Mouse (Mus musculus): Measurements from ENCODE around the gene Tigit. TPM values are rescaled to one million over a fixed set of nuclear protein-coding genes. Genes with fewer than 3 reads are reported as not detected.

The Tigit gene
- total RNA-seq, 1 experiment = 0.40 TPM

- Histone ChIP-seq H3K9me3 (ENCODE audit: control insufficient read depth, insufficient read depth, low read depth, low read length) (no peaks in the 10 kb centered on the region), H3K27ac (ENCODE audit: insufficient read depth, low read depth, low read length, poor library complexity, severe bottlenecking) (no peak overlapping the region), H3K4me1 (ENCODE audit: control insufficient read depth in 2 of 2, insufficient read depth in 2 of 2, low read length in 2 of 2, poor library complexity in 1 of 2) (no peaks in the 10 kb centered on the region), H3K36me3 (ENCODE audit: control insufficient read depth, insufficient read depth, low read length, poor library complexity, severe bottlenecking) (no peaks in the 10 kb centered on the region), H3K4me3 (ENCODE audit: insufficient read depth in 1 of 2, low read depth in 1 of 2, low read length in 2 of 2, poor library complexity in 1 of 2, severe bottlenecking in 1 of 2) (no peak overlapping the region), H3K9ac (ENCODE audit: insufficient read depth, low read depth, low read length, poor library complexity, severe bottlenecking) (no peak overlapping the region)
- DNase-seq (ENCODE audit: low read depth, low spot score) = no peak
- in situ Hi-C loops (cut with MboI; ENCODE audit: low sequenced_read_pairs in 2 of 2, unreplicated experiment in 2 of 2) = no loop called here
- TF ChIP-seq MAFK (IDR thresholded peaks at IDR 0.05; ENCODE audit: insufficient read depth, low read depth, low read length) (no peak), CHD2 (IDR thresholded peaks at IDR 0.05; ENCODE audit: low read depth, low read length) (no peak), ZC3H11A (IDR thresholded peaks at IDR 0.05; ENCODE audit: borderline replicate concordance, low read depth, low read length) (no peak), ZNF384 (IDR thresholded peaks at IDR 0.05; ENCODE audit: low read depth, low read length) (no peak), HCFC1 (IDR thresholded peaks at IDR 0.05; ENCODE audit: borderline replicate concordance, insufficient read depth, low read length) (no peak)
Measured at GRCm38 (mm10) chr16:43654269-43654668, 9.7 kb downstream of the Tigit start.

DNA sequence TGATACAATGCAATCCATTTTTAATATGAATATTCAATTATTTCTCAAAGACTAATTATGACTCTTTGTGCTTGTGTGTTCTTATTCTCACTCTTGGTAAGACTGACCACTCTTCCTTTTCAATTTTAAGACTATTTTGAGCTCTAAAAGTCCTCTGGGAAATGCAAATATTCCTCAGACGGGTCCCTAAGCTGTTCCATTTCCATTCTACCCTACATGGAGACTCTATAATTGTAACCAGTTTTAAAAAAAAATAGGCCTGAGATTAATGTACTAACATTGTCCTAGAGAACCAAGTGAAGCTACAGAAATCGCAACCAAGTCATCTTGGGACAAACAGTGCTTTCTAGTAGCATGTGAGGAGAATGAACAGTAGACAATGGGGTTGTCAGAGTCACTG lies 10.7 kb downstream of the Tigit start:
- DNase-seq (ENCODE audit: low read depth, low spot score) = no peak
- Histone ChIP-seq H3K9ac (ENCODE audit: insufficient read depth, low read depth, low read length, poor library complexity, severe bottlenecking) (no peak overlapping the region), H3K27ac (ENCODE audit: insufficient read depth, low read depth, low read length, poor library complexity, severe bottlenecking) (no peak overlapping the region), H3K9me3 (ENCODE audit: control insufficient read depth, insufficient read depth, low read depth, low read length) (no peaks in the 10 kb centered on the region), H3K36me3 (ENCODE audit: control insufficient read depth, insufficient read depth, low read length, poor library complexity, severe bottlenecking) (no peaks in the 10 kb centered on the region), H3K4me3 (ENCODE audit: insufficient read depth in 1 of 2, low read depth in 1 of 2, low read length in 2 of 2, poor library complexity in 1 of 2, severe bottlenecking in 1 of 2) (no peak overlapping the region), H3K4me1 (ENCODE audit: control insufficient read depth in 2 of 2, insufficient read depth in 2 of 2, low read length in 2 of 2, poor library complexity in 1 of 2) (no peaks in the 10 kb centered on the region)
- TF ChIP-seq HCFC1 (IDR thresholded peaks at IDR 0.05; ENCODE audit: borderline replicate concordance, insufficient read depth, low read length) (no peak), ZC3H11A (IDR thresholded peaks at IDR 0.05; ENCODE audit: borderline replicate concordance, low read depth, low read length) (no peak), ZNF384 (IDR thresholded peaks at IDR 0.05; ENCODE audit: low read depth, low read length) (no peak), CHD2 (IDR thresholded peaks at IDR 0.05; ENCODE audit: low read depth, low read length) (no peak), MAFK (IDR thresholded peaks at IDR 0.05; ENCODE audit: insufficient read depth, low read depth, low read length) (no peak)
- in situ Hi-C loops (cut with MboI; ENCODE audit: low sequenced_read_pairs in 2 of 2, unreplicated experiment in 2 of 2) = no loop called here

- H3K9me3 ChIP-seq (ENCODE audit: control insufficient read depth, insufficient read depth, low read depth, low read length) = no peaks in the 10 kb centered on the region
- TF ChIP-seq HCFC1 (IDR thresholded peaks at IDR 0.05; ENCODE audit: borderline replicate concordance, insufficient read depth, low read length) (no peak), CHD2 (IDR thresholded peaks at IDR 0.05; ENCODE audit: low read depth, low read length) (no peak), ZC3H11A (IDR thresholded peaks at IDR 0.05; ENCODE audit: borderline replicate concordance, low read depth, low read length) (no peak), MAFK (IDR thresholded peaks at IDR 0.05; ENCODE audit: insufficient read depth, low read depth, low read length) (no peak), ZNF384 (IDR thresholded peaks at IDR 0.05; ENCODE audit: low read depth, low read length) (no peak)
- no peak overlapping the region for H3K9ac ChIP-seq (ENCODE audit: insufficient read depth, low read depth, low read length, poor library complexity, severe bottlenecking)
- in situ Hi-C loops (cut with MboI; ENCODE audit: low sequenced_read_pairs in 2 of 2, unreplicated experiment in 2 of 2) = no loop called here
- no peak overlapping the region for H3K27ac ChIP-seq (ENCODE audit: insufficient read depth, low read depth, low read length, poor library complexity, severe bottlenecking)
- no peak overlapping the region for H3K4me3 ChIP-seq (ENCODE audit: insufficient read depth in 1 of 2, low read depth in 1 of 2, low read length in 2 of 2, poor library complexity in 1 of 2, severe bottlenecking in 1 of 2)
- no peak for DNase-seq (ENCODE audit: low read depth, low spot score)
- no peaks in the 10 kb centered on the region for H3K4me1 ChIP-seq (ENCODE audit: control insufficient read depth in 2 of 2, insufficient read depth in 2 of 2, low read length in 2 of 2, poor library complexity in 1 of 2)
- H3K36me3 ChIP-seq (ENCODE audit: control insufficient read depth, insufficient read depth, low read length, poor library complexity, severe bottlenecking) = no peaks in the 10 kb centered on the region
Measured at GRCm38 (mm10) chr16:43650355-43651080, 13.4 kb downstream of the Tigit start.

DNA sequence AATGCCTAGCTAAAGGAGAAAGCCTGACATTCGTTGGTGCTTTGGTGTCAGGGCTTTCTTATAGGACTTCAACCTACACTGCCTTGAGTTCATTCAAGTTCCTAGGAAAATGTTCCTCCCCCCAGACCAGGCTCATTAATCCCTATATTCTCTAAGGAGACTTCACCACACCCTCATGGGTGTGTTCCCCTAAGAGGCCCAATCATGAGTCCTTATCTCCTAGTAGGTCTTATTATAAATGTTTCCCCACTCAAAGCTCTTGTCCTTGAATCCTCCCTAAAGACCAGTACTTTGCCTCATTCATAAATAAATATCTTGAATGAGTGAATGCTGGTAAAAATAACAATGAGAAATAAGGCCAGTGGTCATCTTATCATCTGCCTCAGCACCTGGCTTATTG lies 16.3 kb downstream of the Tigit start:
- H3K9ac ChIP-seq (ENCODE audit: insufficient read depth, low read depth, low read length, poor library complexity, severe bottlenecking) = no peak overlapping the region
- no peaks in the 10 kb centered on the region for H3K4me1 ChIP-seq (ENCODE audit: control insufficient read depth in 2 of 2, insufficient read depth in 2 of 2, low read length in 2 of 2, poor library complexity in 1 of 2)

DNA sequence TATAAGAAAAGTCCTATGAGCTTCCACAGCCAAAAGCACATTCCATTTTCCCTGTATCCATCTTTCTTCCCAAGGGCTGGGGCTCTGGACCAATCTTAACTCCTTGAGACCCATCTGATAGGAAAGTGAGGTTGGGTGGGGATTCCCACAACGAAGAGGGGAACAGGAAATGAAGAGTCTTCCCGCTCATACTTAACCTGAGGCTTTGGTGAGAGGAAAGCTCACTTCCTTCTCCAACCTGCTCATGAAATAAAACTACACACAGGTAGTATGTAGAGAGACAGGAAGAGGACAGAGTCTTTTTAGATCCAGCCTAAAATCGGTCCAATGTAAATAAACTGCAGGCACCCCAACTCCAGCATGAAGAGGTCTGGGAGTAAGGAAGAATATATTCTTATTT lies 17.0 kb downstream of the Tigit start:
- no peak overlapping the region for H3K9ac ChIP-seq (ENCODE audit: insufficient read depth, low read depth, low read length, poor library complexity, severe bottlenecking)
- TF ChIP-seq CHD2 (IDR thresholded peaks at IDR 0.05; ENCODE audit: low read depth, low read length) (no peak), HCFC1 (IDR thresholded peaks at IDR 0.05; ENCODE audit: borderline replicate concordance, insufficient read depth, low read length) (no peak), MAFK (IDR thresholded peaks at IDR 0.05; ENCODE audit: insufficient read depth, low read depth, low read length) (no peak), ZC3H11A (IDR thresholded peaks at IDR 0.05; ENCODE audit: borderline replicate concordance, low read depth, low read length) (no peak), ZNF384 (IDR thresholded peaks at IDR 0.05; ENCODE audit: low read depth, low read length) (no peak)
- no peaks in the 10 kb centered on the region for H3K9me3 ChIP-seq (ENCODE audit: control insufficient read depth, insufficient read depth, low read depth, low read length)
- H3K4me3 ChIP-seq (ENCODE audit: insufficient read depth in 1 of 2, low read depth in 1 of 2, low read length in 2 of 2, poor library complexity in 1 of 2, severe bottlenecking in 1 of 2) = no peak overlapping the region
- in situ Hi-C loops (cut with MboI; ENCODE audit: low sequenced_read_pairs in 2 of 2, unreplicated experiment in 2 of 2) = no loop called here
- no peaks in the 10 kb centered on the region for H3K4me1 ChIP-seq (ENCODE audit: control insufficient read depth in 2 of 2, insufficient read depth in 2 of 2, low read length in 2 of 2, poor library complexity in 1 of 2)
- no peak for DNase-seq (ENCODE audit: low read depth, low spot score)
- H3K36me3 ChIP-seq (ENCODE audit: control insufficient read depth, insufficient read depth, low read length, poor library complexity, severe bottlenecking) = no peaks in the 10 kb centered on the region
- H3K27ac ChIP-seq (ENCODE audit: insufficient read depth, low read depth, low read length, poor library complexity, severe bottlenecking) = no peak overlapping the region

More for the DNA sequence above, 16.3 kb downstream of the Tigit start:
- no peak for DNase-seq (ENCODE audit: low read depth, low spot score)
- TF ChIP-seq ZC3H11A (IDR thresholded peaks at IDR 0.05; ENCODE audit: borderline replicate concordance, low read depth, low read length) (no peak), HCFC1 (IDR thresholded peaks at IDR 0.05; ENCODE audit: borderline replicate concordance, insufficient read depth, low read length) (no peak)
- no peak overlapping the region for H3K4me3 ChIP-seq (ENCODE audit: insufficient read depth in 1 of 2, low read depth in 1 of 2, low read length in 2 of 2, poor library complexity in 1 of 2, severe bottlenecking in 1 of 2)
- no peak overlapping the region for H3K27ac ChIP-seq (ENCODE audit: insufficient read depth, low read depth, low read length, poor library complexity, severe bottlenecking)
- no peaks in the 10 kb centered on the region for H3K9me3 ChIP-seq (ENCODE audit: control insufficient read depth, insufficient read depth, low read depth, low read length)
- H3K36me3 ChIP-seq (ENCODE audit: control insufficient read depth, insufficient read depth, low read length, poor library complexity, severe bottlenecking) = no peaks in the 10 kb centered on the region
- in situ Hi-C loops (cut with MboI; ENCODE audit: low sequenced_read_pairs in 2 of 2, unreplicated experiment in 2 of 2) = no loop called here
